Mouse (Mus musculus) embryo, embryonic 11 days (tissue): ENCODE measurements around the gene Arhgap21.
"Not testable (repeated sequence)": the region's sequence is repeated elsewhere in the genome, so short reads cannot be mapped to it uniquely, and the experiment has no call there.

Experiments used
- DNase-seq: peaks from one replicate; pipeline ENCODE4 v3.0.0-alpha.2; 2015

Arhgap21 gene

DNA sequence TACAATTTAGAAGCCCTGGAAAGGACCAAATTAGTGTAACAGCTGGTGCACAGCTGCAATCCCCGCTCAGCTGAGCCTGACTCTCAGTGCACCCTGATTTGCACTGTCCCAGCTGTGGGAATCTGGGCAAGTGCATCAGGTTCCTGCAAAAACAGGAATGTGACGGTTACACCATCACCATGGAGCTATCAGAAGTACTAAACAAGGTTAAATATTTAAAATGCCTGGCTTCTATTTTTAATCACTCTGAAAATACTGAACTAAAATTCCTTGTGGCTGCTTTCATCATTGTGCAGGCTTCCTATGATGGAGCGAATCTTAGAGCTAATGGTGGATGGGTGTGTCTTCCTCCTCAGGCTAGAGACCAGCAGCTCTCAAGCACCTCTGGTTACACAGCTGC, 29.3 kb downstream of the Arhgap21 start:
- DNase-seq, result no peak

DNA sequence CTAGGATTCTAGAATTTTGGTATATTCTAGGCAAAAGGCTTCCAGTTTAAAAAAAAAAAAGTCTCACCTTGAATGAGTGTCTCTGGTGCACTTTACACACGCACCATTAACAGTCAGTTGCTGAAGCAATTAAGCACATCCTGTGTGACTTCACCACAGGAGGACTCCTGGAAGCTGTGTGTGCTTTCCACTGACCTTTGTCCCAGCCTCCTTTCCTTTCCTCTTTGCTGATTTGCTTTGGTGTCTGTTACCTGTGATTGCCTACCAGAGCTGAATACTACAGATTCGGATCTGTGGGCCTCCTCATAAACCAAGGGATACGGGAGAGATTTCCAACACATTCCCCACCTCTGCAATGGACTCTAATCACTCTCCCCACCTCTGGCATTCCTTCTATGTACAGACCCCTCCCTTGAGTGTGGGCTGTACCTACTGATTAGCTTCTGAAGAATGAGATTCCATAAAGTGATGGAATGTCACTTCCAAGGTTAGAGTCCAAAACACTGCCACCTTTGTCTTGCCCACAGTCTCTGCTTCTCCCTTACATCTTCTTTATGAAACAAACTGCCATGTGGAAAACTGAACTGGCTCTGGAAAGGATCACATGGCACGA, 32.0 kb downstream of the Arhgap21 start:
- DNase-seq, result no peak

DNA sequence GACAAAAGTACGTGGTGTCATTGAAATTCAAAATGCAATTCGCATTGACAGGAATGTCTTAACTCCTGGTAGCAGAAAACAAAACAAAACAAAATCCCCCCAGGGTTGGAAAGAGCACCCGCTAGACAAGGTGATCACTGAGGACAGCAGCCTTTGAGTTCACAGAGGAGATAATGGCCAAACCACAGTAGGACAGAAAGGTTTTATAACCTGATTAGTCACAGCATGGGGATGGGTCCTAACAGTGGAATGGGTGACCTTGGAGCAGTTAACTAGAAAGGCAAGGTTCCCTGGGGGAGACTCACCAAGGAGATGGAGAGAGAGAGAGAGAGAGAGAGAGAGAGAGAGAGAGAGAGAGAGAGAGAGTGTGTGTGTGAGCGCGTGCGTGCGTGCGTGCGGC, 34.3 kb downstream of the Arhgap21 start:
- DNase-seq, result no peak

DNA sequence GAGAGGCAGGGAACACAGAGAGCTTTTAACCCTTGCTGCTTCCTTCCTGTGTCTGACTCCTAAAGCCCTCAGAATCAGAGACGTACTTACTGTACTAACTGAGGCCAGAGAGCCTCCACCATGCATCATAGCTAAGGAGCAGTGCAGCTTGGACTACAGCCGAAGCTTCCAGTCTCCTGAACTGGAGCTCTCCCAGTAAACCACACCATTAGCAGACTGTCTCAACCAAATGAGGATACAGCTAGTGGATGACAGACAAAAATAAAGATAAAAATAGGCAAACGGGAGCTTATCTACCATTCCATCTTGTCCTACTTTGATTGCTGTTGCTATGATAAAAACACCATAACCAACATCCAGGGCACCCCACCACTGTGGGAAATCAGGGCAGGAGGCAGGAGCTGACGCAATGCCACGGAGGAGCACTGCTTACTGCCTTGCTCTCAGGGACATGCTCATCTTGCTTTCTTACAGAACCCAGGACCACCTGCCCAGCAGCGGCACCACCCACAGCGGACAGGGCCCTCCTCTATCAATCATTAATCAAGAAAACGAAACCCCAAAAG, 35.9 kb downstream of the Arhgap21 start:
- no peak for DNase-seq

DNA sequence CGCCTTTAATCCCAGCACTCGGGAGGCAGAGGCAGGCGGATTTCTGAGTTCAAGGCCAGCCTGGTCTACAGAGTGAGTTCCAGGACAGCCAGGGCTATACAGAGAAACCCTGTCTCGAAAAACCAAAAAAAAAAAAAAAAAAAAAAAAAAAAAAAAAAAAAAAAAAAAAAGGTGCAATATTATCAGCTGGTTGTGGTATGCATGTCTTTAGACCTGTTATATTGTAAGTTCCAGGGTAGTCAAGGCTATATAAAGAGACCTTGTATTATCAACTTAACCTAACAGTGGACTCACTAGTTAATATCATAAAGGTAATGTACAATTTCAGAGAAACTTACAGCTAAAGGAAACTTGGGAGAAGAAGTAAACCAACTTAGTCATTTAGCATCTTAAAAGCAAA, 36.9 kb downstream of the Arhgap21 start:
- DNase-seq, result not testable (repeated sequence)

DNA sequence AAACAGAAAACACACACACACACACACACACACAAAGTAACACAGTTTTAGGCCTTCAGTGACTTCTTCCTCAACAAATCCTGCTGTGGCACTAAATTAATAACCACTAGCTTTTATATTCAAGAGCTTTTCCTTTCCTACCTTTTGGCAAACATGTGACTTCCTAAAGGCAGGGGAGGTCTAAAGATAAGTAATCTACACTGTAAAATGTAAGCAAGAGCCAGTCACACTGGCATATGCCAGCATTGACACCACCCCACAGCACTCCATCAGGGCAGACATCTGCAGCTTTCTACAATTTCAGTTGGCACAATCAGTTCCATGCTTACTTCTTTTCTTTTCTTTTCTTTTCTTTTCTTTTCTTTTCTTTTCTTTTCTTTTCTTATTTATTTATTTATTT, 40.2 kb downstream of the Arhgap21 start:
- no peak for DNase-seq

DNA sequence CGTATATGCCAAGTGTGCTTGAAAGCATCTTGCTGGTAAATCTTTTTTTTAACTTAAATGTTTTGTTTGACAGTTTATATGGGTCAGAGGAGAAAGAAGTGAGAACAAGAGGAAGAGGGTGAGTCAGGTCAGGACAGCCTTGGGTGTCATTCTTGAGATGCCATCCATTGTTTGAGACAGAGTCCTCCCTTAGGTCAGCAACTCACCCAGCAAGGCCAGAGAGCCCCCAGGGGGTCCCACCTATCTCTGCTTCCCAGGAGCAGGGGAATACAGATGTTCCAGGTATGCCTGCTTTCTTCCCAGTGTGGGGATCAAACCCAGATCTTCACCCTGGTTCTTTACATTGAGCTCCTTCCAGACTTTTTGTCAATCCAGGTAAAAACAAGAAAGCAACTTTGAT, 43.7 kb downstream of the Arhgap21 start:
- no peak for DNase-seq

DNA sequence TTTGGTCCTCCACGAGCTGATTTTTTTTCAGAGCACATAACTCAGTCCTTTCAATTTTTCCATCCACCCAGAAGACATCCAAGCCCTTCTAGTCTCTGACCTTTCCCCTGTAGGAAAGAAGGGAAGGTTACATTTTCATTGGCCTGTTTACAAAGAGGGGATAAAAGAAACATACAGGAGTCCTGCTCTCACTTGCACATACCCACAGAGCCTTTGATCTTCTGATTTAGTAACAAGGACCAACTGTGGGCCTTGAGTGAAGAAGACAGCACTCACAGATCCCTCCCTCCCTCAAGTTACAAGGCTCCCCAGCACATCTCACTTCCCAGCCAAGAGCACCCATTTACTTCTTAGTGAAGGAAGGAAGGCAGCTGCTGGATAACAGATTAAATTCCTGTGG, 46.3 kb downstream of the Arhgap21 start:
- no peak for DNase-seq

DNA sequence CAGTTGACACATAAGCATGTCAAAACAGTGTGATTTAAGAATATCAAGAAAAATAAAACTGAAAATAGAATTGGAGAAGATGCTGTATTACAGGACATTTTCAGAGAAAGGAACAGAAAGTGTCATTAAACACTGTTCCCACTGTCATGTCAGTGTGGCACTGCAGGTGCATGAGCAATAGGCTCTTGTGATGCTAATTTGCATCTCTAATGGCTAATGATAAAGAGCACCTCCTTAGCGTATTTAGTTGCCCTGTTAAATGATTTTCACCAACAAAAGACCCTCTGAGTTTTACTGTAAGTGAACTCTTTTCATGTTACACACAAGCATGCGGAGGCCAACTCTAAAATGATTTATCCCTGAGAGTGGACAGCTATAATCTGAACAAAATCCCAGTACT, 47.1 kb downstream of the Arhgap21 start:
- DNase-seq, result no peak

DNA sequence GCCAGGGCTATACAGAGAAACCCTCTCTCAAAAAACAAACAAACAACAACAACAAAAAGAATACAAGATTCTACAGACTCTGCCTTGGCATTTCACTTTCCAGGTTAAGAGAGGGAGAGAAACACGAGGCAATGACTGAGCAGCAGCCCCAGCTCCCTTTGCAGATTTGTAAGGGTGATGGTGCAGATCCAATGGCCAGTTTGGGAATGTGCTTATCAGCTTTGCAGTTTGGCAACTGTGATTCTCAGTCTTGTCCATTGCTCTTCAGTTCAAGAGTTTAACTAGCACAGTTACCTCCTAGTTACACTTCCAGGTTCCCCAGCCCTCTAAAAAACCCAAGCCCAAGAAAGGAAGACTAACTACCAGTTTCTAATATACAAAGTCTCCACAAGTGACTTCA, 47.7 kb downstream of the Arhgap21 start:
- no peak for DNase-seq

DNA sequence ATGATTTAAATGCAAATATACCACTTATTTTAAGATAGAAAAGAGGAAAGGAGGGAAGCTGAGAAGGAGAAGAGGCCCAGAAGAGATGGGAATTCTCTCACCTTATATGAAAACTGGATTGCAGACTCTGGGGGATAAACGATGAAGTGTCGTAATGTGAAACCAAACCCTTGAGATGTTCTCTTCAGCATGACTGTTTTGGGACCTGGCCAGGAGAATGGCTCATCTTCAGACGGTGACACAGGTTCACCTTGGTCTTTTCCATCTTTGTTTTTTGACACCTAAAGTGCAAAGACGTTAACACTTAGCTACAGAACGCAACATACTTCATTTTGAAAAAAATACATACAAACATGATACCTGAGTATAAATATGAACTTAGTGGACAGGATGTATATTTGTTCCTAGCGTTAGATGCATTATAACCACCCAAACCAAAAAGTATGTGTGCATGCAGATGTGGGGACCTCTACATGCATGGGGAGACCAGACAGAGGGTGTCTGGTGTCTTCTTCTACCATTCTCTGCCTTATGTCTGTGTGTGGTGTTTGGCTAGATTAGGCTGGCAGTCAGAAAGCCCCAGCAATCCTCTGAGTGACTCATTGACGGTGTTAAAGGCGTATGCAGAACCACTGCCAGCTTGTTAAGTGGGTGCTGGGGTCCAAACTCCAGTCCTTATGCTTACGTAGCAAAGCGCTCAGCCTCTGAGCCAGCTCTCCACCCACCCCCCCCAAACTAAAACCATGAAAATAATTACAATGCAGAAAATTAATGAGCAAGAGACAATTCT, 54.0 kb downstream of the Arhgap21 start:
- no peak for DNase-seq

DNA sequence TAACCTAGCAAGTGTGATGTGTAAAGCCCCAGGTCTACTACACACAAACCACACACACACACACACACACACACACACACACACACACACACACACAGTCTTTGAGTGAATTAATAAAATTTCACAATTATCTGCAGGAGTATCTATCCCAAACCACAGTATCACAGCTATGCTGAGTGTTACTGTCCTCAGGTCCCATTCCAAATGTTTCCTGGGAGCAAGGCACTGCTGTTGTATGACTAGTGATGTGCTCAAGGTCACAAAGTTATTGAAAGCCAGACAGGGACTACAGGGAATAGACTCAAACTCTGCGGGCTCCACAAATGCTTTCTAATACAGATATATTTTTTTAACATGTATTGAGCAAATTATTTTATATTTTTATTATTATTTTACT, 55.7 kb downstream of the Arhgap21 start:
- DNase-seq, result no peak

DNA sequence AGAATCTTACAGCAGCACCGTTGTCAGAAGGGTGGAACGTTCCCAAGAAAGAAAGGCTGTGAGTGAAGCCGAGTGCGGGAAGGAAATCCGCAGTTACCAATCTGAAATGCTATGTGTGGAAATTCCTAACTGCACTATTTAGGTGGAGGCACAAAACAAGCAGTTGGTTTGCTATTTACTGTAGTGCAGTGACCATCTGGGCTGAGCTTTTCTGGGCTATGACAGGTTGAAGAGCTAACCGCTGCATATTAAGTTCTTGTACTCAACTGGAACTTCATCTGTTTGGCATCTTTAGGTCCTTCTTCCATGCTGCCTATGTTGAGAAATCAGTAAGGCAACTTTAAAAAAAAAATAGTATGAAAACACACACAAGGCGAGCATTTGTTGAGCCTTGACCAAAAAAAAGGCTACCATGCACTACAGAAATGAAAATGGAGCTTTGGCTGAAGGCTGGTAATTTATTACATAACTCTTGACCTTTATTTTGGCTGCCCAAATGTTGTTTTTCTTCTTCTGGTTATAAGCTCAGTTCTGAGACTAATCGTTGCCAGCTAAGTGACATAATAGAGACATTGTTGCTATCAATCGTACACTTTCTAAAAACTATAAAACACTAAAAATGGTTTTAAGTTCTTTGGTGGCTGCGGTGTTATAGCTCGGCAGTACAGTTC, 56.2 kb downstream of the Arhgap21 start:
- no peak for DNase-seq

DNA sequence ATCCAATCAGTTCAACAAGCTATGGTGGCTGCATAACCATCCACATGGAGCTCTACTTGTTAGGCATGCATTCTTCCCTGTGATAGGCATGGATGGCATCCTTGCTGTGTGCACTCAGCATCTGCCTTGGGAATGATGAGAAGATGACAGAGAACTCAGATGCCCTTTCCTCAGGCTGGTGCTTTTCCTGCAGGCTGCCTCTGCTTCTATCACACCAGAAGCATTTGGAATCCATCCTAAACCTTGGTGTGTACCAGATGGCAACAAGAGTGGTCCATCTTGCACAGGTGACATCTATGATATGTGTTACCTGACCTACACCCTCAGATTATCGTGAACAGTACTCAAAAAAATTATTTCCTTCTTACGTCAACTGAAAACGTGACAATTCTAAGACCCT, 58.2 kb downstream of the Arhgap21 start:
- DNase-seq, result no peak

DNA sequence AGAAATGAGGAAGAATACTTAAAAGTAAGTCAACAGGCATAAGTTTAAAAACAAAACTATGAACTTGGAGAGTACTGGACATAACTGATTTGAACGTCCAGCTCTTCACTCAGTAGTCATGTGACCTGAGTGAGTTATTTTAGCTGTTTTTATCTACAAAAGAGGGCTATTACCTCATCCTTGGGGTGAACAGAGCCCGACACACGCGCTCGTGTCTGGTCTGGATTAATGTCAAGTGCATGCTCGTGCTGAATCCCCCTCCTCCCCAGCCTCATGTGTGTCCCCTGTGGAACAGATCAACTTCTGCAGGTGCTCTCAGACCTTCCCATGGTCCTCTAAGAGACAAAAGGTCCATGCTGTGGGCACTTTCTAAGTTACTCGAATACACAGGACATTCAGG, 59.3 kb downstream of the Arhgap21 start:
- no peak for DNase-seq

DNA sequence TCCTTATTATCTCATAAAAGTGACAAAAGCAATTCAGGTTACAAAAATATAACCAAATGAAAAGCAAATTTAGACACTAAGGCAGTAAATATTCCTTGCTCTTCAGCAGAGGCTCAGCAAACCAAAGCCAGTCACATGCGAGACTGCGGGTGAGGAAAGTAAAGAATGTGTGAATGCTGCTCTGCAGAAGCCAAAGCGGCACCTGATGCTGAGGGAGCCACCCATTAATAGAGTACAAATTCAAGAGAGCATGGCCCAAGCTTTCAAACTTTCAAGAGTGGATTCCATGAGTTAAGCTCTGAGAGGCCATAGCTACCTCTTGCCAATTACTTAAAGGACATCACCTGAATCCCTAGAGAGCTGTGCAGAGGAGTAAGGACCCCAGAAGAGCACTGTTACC, 61.4 kb downstream of the Arhgap21 start:
- DNase-seq, result no peak

DNA sequence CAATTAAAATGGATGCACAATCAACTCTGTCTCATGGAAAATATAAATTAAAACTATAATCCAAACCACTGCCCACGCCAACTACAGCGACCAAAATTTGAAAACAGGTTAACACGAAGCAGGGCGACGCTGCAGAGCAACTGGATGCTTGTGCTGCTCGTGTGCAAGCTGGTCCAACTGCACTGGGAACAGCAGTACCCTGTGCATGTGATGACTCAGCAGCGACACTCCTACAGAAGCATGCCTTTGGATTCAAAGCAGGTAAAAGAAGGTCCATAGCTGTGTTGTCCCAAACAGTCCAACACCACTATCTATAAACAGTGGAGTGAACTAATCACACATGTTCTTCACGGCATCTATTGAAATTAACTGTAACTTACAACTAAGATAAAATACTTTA, 63.3 kb downstream of the Arhgap21 start:
- DNase-seq, result no peak

DNA sequence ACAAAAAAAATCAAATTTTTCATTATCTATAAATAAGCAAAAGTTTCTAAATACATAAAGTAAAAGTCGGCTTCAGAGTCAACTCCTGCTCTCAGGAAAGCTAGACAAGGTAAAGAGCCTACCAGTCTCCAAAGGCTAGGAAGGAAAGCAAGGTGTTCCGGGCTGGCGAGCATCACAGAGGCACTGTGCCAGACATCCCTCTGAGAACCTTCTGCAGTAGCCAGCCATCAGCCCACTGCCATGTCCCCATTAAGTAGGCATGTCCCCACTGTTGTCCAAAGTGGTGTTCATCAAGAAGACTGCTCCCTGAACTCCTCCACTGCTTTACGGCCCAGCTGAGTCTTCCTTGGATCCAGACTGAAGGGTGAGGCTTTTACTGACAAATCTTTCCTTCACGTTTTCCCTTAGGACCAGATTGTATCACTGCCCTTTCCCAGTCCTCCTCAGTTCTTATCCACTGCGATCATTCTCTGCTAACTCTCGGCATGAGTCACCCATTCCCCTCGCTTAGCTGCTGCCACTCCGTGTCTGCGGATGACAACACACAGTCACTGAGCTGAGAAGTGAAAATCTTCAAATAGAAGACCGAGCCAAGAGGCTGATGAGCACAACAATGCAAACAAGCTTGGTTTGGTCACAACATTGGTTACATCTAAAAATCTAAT, 65.6 kb downstream of the Arhgap21 start:
- no peak for DNase-seq

DNA sequence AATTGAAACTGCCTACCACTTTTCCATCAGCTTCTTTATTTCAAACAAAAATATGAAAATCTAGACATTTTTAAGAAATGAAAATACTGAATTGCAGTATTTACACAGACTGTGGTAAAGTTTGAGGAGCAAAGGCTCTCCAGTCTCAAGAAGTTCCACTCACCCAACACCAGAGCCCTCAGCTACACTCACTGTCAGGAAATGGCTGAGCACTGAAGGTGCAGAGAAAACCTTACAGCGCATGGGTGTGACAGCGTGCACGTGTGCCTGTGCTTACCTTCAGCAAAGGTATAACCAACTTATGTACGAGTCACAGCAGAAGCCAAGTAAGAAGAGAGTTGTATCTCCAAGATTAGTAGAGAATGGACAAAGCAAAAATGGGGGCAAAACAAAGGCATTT, 66.8 kb downstream of the Arhgap21 start:
- DNase-seq, result no peak

DNA sequence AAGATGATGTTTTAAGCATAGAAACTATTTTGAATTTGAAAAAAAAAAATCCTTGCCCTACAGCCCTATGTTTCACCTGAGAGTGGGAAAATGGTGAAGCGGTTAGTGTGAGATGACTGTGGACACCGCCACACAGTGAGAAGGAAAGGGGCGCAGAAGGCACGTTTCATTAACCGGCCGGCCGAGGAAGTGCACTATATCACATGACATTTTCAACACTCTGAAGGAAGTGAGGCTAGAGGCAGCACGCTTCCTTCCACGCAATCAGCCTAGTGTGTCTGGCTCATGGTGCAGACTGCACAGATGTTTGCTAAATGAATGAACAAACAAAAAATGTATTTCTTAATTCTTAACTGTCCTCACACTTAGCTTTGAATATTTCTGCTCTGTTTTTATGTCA, 69.4 kb downstream of the Arhgap21 start:
- DNase-seq, result peak; percentile 19

DNA sequence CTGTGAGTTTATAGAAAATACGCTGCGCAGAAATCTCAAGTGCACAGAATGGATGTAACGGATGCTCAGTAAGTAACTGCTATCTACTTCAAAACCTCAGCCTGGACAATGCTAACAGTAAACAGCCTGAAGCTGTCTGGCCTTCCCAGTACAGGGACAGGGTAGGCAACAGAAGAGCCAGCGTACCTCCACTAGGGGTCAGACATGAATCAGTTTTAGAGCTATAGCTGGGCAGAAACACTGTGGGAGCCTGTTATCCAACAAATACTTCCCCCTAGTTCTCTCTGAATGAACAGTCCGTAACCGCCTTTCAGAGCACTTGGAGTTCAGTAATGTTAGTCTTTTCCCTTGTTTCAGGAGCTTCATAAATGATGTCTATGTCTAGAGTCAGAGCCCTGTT, 70.0 kb downstream of the Arhgap21 start:
- DNase-seq, result peak; percentile 84

DNA sequence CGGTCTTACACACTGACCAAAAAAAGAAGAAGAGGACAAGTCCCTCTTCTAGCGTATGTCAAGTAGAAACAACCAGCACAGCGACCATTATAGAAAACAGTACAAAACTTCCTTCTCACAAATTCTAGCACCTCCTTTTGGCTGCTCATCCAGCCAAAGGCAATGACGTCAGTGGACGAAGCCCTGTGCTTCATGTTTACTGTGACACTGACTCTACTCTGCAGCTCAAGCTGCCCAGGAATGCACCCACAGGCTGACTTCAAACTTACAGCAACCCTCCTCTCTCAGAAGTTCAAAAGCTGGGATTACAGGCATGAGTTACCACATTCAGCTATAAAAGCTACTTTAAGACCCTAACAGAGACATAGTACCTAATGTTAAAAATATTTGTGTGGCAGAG, 72.2 kb downstream of the Arhgap21 start:
- no peak for DNase-seq

DNA sequence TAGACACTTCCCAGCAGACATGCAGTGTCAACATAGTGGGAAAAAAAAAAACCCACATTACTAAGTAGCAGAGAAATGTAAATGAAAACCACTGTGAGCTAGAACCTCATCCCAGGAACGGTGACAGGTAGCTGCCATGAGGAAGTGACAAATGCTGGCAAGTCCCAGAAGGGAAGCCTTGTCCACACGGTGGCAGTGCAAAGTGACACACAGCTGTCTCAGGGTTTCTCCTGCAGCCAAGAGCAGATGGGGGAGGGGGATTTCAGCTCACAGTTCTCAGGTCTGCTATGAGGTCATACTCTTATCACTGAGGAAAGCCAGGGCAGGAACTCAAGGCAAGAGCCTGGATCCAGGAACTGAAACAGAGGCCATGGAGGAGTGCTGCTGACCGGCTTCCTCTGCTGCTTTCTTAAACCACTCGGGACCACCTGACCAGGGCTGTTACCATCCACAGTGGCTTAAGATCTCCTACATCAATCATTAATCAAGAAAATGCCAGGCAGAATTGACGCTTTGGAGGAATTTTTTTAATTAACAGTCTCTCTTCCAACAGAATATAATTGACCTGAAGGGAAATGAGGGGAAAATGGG, 74.5 kb downstream of the Arhgap21 start:
- DNase-seq, result peak; percentile 65
